Mouse (Mus musculus) stomach, postnatal 0 days (tissue): Measurements from ENCODE around the gene Senp3. TPM values are rescaled to one million over a fixed set of nuclear protein-coding genes. Genes with fewer than 3 reads are reported as not detected.

ENCODE experiments used
- ATAC-seq: fragments of 200-750 bp; cut with Nextera tagmentation; 2 replicates; pipeline ENCODE4 v1.8.0; 2017; ENCODE audit not compliant: low FRiP score, low TSS enrichment
- DNase-seq: peaks from one replicate; pipeline ENCODE4 v3.0.0-alpha.2; 2016; ENCODE audit warnings: low spot score
- H3K27ac ChIP-seq: fragments of 300-500 bp; sonication (generic); replicated peaks from 2 replicates; pipeline ENCODE4 v1.5.1; 2014; ENCODE audit warnings: mild to moderate bottlenecking, control low read depth
- H3K27me3 ChIP-seq: fragments of 300-500 bp; sonication (generic); 2 replicates; pipeline ENCODE4 v1.6.1; 2014; ENCODE audit warnings: low read length; ENCODE audit not compliant: control insufficient read depth, insufficient read depth
- H3K36me3 ChIP-seq: fragments of 300-500 bp; sonication (generic); 2 replicates; pipeline ENCODE4 v1.6.1; 2014; ENCODE audit warnings: low read length, mixed read lengths; ENCODE audit not compliant: control insufficient read depth, insufficient read depth
- H3K4me1 ChIP-seq: fragments of 300-500 bp; sonication (generic); replicated peaks from 2 replicates; pipeline ENCODE4 v1.6.1; 2014; ENCODE audit warnings: antibody characterized with exemption; ENCODE audit not compliant: control insufficient read depth, insufficient read depth
- H3K4me2 ChIP-seq: fragments of 300-500 bp; sonication (generic); replicated peaks from 2 replicates; pipeline ENCODE4 v1.6.1; 2014; ENCODE audit warnings: low read depth, mild to moderate bottlenecking, control low read depth, moderate library complexity
- H3K4me3 ChIP-seq: fragments of 300-500 bp; sonication (generic); 2 replicates; pipeline ENCODE4 v1.5.1; 2014; ENCODE audit warnings: low read depth, low read length, control low read depth
- H3K9ac ChIP-seq: fragments of 300-500 bp; sonication (generic); 2 replicates; pipeline ENCODE4 v1.6.1; 2014; ENCODE audit warnings: mild to moderate bottlenecking, low read length, control low read depth, mixed read lengths
- H3K9me3 ChIP-seq: fragments of 300-500 bp; sonication (generic); 2 replicates; pipeline ENCODE4 v1.6.1; 2016; ENCODE audit warnings: low read length; ENCODE audit not compliant: control insufficient read depth
- CTCF ChIP-seq: IDR thresholded peaks from 2 replicates; pipeline ENCODE4 v1.5.1; 2016; ENCODE audit warnings: antibody characterized with exemption, low read depth, mild to moderate bottlenecking, moderate library complexity
- EP300 ChIP-seq: optimal IDR thresholded peaks from 2 replicates; pipeline ENCODE3; 2016; ENCODE audit warnings: antibody characterized with exemption
- WGBS: fragments of 180-500 bp; shearing (Covaris S2); extraction: QIAGEN DNeasy Blood & Tissue Kit; methylation state at CpG from one replicate; pipeline ENCODE4 v1.1.7; 2014; 5-methylcytosine and 5-hydroxymethylcytosine counted together
- polyA plus RNA-seq: library from polyadenylated mRNA; unstranded; fragments of >200 nt; fragmentation: Nextera tagmentation; extraction: Ambion mirVana; gene quantifications from 2 replicates; pipeline ENCODE4 v1.2.1, GENCODE M21; 2015

Gene Senp3
- polyA plus RNA-seq, 1 experiment from 2014 or later: 30.5 TPM

- no peak for TF ChIP-seq CTCF
- TF ChIP-seq EP300: no peak
Observed at GRCm38 (mm10) chr11:69712954-69713672, 31.2 kb upstream of the Senp3 start.

GRCm38 (mm10) chr11:69711082-69711481, 29.2 kb upstream of the Senp3 start:
- Histone ChIP-seq H3K4me3 (no peak overlapping the region), H3K36me3 (no peaks in the 10 kb centered on the region), H3K9me3 (no peaks in the 10 kb centered on the region), H3K4me2 (no peak overlapping the region), H3K27ac (no peak overlapping the region), H3K27me3 (no peaks in the 10 kb centered on the region), H3K4me1 (no peaks in the 10 kb centered on the region), H3K9ac (no peak overlapping the region)
- no peak for ATAC-seq
- TF ChIP-seq EP300: no peak
- TF ChIP-seq CTCF: no peak
- DNase-seq: no peak
- 78% methylated on average over 2 of the region's 2 CpGs for WGBS

More at GRCm38 (mm10) chr11:69712954-69713672, 31.2 kb upstream of the Senp3 start:
- Histone ChIP-seq H3K27me3 (no peaks in the 10 kb centered on the region), H3K9ac (no peak overlapping the region), H3K36me3 (no peaks in the 10 kb centered on the region), H3K4me2 (no peak overlapping the region), H3K4me1 (no peaks in the 10 kb centered on the region), H3K27ac (no peak overlapping the region), H3K9me3 (no peaks in the 10 kb centered on the region), H3K4me3 (no peak overlapping the region)
- WGBS: 81% methylated on average over 20 of the region's 20 CpGs
- DNase-seq (no peak), ATAC-seq (no peak; the same call in 1 of the 2 replicates)

DNA sequence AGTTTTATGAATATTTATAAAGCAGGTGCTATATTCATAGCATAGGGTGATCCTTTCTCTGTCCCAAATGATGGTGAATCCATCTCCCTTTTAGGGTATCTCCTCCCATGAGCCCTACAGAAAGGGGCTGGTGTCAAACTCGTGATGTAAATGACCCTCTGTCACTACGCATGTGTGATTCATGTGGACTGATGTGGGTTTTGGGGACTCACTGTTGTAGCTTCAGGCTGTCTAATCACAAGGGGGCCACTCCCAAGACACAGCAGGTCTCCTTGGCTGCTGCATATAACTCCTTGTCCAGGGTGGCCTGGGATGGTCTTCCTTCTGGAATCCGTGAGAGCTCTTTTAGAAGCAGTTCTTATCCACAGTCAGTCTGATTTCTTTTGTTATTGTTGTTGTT, 28.6 kb upstream of the Senp3 start:
- no peak overlapping the region for H3K4me2 ChIP-seq
- H3K36me3 ChIP-seq: no peaks in the 10 kb centered on the region
- no peak overlapping the region for H3K27ac ChIP-seq
- no peaks in the 10 kb centered on the region for H3K9me3 ChIP-seq
- WGBS: 69% methylated on average over 3 of the region's 3 CpGs
- no peak overlapping the region for H3K4me3 ChIP-seq
- TF ChIP-seq EP300: no peak
- no peak for TF ChIP-seq CTCF
- no peak overlapping the region for H3K9ac ChIP-seq
- no peaks in the 10 kb centered on the region for H3K27me3 ChIP-seq
- no peaks in the 10 kb centered on the region for H3K4me1 ChIP-seq
- ATAC-seq (no peak), DNase-seq (no peak)

DNA sequence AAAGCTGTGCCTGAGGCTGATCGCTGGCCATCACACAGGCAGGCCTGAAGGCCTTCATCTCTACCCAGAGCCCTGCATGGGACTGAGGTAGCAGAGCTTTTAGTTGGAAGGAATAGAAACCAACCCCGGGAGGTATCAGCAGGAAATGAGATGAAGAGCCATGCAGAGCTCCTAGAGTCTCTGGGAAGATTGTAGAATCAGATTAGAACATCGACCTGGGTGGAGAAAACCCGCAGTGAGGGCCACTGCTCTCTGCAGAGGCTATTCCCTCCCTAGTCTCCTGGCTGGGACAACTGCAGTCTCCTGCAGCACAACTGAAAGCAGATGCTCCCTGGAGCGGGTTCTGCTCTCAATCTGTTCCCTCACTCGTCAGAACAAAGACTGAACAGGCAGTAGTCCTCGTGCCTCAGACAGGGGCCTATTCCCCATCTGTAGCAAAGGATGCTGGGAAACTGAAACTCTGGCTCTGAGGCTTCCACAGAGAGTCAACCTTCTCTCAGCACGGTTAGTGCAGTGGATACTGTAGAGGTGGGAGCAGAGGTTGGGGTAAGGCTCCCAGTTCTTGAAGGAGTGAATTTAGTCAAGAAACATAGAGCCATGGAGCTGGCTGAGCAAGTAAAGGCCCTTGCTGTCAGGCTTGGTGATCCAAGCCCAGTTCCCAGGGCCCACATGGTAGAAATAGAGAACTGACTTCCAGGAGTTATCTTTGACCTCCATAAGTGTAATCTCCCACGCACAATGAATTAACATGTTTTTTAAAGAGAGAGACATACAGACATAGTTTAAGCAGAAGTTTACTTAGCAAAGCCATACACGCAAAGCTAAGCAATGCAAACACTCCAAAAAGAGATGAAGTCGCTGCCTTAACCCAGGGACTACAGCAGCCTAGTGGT, 27.9 kb upstream of the Senp3 start:
- H3K9me3 ChIP-seq: no peaks in the 10 kb centered on the region
- TF ChIP-seq CTCF (no peak), EP300 (no peak)
- no peak overlapping the region for H3K4me2 ChIP-seq
- H3K4me1 ChIP-seq: no peaks in the 10 kb centered on the region
- no peak overlapping the region for H3K4me3 ChIP-seq
- no peaks in the 10 kb centered on the region for H3K36me3 ChIP-seq
- 48% methylated on average over 11 of the region's 11 CpGs for WGBS
- H3K27ac ChIP-seq: no peak overlapping the region
- H3K9ac ChIP-seq: no peak overlapping the region
- DNase-seq (no peak), ATAC-seq (no peak)
- H3K27me3 ChIP-seq: no peaks in the 10 kb centered on the region

- Histone ChIP-seq H3K9me3 (no peaks in the 10 kb centered on the region), H3K36me3 (no peaks in the 10 kb centered on the region), H3K4me3 (no peak overlapping the region), H3K9ac (no peak overlapping the region), H3K27ac (no peak overlapping the region), H3K27me3 (no peaks in the 10 kb centered on the region), H3K4me1 (no peaks in the 10 kb centered on the region), H3K4me2 (no peak overlapping the region)
- DNase-seq (no peak), ATAC-seq (no peak)
- TF ChIP-seq EP300 (no peak), CTCF (no peak)
- WGBS: 75% methylated on average over 3 of the region's 3 CpGs
Observed at GRCm38 (mm10) chr11:69708614-69709265, 26.9 kb upstream of the Senp3 start.
